Mouse (Mus musculus): ENCODE measurements around the gene Mvb12b. TPM values are rescaled to one million over a fixed set of nuclear protein-coding genes. Genes with fewer than 3 reads are reported as not detected.

Mvb12b gene
- total RNA-seq, 2 experiments from 2014 or later = 83.9 to 86.7 TPM

- intact Hi-C loops (cut with DNase I) = no loop called here
- no peak for DNase-seq (ENCODE audit: low spot score in 2 of 2)
These were observed 19.4 kb downstream of the Mvb12b start for GRCm38 (mm10) chr2:33868322-33868721.

GRCm38 (mm10) chr2:33856746-33857145 is 31.0 kb downstream of the Mvb12b start:
- DNase-seq (ENCODE audit: low spot score in 2 of 2) = no peak

GRCm38 (mm10) chr2:33853011-33853976 is 34.5 kb downstream of the Mvb12b start:
- DNase-seq (ENCODE audit: low spot score in 2 of 2) = no peak
- intact Hi-C loops (cut with DNase I) = no loop called here

More at GRCm38 (mm10) chr2:33856746-33857145, 31.0 kb downstream of the Mvb12b start:
- intact Hi-C loops (cut with DNase I) = no loop called here

- no peak for DNase-seq (ENCODE audit: low spot score in 2 of 2)
- intact Hi-C loops (cut with DNase I) = no loop called here
These were observed 40.4 kb downstream of the Mvb12b start for GRCm38 (mm10) chr2:33847196-33847834.

- no peak for DNase-seq (ENCODE audit: low spot score in 2 of 2)
- intact Hi-C loops (cut with DNase I) = no loop called here
These were observed 41.1 kb downstream of the Mvb12b start for GRCm38 (mm10) chr2:33846635-33847034.

DNA sequence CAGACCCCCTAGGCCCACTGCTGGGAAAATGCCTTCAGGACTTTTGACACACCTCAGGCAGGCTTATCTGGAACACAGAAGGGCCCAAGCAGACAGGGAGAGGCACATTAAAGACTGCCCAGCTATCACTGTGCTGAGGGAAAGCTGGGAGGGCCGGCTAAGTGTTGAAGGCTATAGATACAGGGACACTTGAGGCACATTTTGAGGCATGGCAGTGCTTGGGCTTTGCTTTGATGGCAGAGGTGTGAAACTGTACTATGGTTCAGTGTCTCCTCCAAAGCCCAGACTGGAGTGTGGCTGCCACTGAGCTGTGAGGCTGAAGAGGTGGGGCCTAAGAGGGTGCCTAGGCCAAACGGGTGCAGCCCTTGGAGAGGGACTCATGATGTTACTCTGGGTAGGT is 44.1 kb downstream of the Mvb12b start:
- intact Hi-C loops (cut with DNase I) = no loop called here
- no peak for DNase-seq (ENCODE audit: low spot score in 2 of 2)

- no peak for DNase-seq (ENCODE audit: low spot score in 2 of 2)
- intact Hi-C loops (cut with DNase I) = no loop called here
These were observed 44.7 kb downstream of the Mvb12b start for GRCm38 (mm10) chr2:33842983-33843577.

- intact Hi-C loops (cut with DNase I) = no loop called here
These were observed 45.8 kb downstream of the Mvb12b start for GRCm38 (mm10) chr2:33841980-33842379.

GRCm38 (mm10) chr2:33840483-33840882 is 47.3 kb downstream of the Mvb12b start:
- intact Hi-C loops (cut with DNase I) = no loop called here
- no peak for DNase-seq (ENCODE audit: low spot score in 2 of 2)

More at GRCm38 (mm10) chr2:33841980-33842379, 45.8 kb downstream of the Mvb12b start:
- no peak for DNase-seq (ENCODE audit: low spot score in 2 of 2)

DNA sequence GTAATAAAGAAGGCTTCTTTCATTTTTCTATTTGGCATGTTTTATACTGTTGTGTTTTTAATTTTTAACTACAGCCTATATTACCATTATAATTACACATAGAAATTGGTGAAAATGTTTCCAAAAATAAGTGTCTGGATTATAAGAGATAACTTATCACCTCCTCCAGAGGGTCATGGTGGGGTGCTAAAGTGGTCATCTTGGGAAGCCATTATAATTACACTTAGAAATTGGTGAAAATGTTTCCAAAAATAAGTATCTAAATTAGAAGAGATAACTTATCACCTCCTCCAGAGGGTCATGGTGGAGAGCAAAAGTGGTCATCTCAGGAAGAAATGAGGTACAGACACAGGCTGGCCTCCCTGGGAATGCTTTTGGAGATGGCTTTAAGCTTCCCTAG is 48.5 kb downstream of the Mvb12b start:
- intact Hi-C loops (cut with DNase I) = no loop called here
- DNase-seq (ENCODE audit: low spot score in 2 of 2) = no peak

DNA sequence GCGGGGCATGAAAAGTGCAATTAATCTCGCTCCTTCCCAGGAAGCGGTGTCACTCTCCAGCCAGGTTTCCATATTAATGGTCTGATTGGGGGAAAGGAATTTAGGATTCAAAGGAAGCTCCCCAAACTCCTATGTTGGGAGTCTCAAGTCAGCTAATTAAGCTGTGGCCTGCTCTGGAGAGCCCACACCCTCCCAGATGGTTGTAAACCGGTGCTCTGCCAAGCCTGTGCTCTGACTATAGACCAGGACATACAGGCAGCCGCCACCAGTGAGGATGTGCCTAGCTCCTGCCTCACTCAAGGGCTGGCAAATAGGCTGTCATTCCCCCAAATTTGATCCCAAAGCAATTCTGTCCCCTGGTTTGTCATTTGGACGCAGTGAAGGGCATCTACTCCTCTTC is 50.4 kb downstream of the Mvb12b start:
- intact Hi-C loops (cut with DNase I) = no loop called here

GRCm38 (mm10) chr2:33836660-33837213 is 51.0 kb downstream of the Mvb12b start:
- intact Hi-C loops (cut with DNase I) = no loop called here
- no peak for DNase-seq (ENCODE audit: low spot score in 2 of 2)

More for the DNA sequence above, 50.4 kb downstream of the Mvb12b start:
- DNase-seq (ENCODE audit: low spot score in 2 of 2) = no peak

- peak in 1 of 2 experiments; percentile 66 for DNase-seq (ENCODE audit: low spot score in 2 of 2)
- intact Hi-C loops (cut with DNase I) = no loop called here
These were observed 52.7 kb downstream of the Mvb12b start for GRCm38 (mm10) chr2:33835038-33835437.

- DNase-seq (ENCODE audit: low spot score in 2 of 2) = no peak
- intact Hi-C loops (cut with DNase I) = no loop called here
These were observed 53.8 kb downstream of the Mvb12b start for GRCm38 (mm10) chr2:33833902-33834301.

DNA sequence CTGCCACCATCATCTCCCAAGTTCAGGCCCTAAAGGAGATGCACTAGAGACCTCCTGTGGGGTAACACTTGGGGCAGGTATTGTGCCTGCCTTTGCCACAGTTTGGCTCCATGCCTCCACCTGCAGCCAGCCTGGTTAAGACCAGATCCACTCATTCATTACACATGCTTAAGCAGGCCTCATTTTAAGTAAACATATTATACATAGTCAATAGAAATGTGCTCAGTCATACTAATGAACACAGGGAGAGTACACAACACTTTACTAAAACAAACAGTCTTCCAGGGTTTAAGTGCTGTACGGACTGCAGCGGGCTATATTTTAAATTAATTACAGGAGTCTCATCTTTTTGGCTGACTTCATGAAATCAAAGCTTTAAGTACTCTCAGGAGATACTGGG is 57.9 kb downstream of the Mvb12b start:
- intact Hi-C loops (cut with DNase I) = no loop called here
- DNase-seq (ENCODE audit: low spot score in 2 of 2) = no peak

- no peak for DNase-seq (ENCODE audit: low spot score in 2 of 2)
- intact Hi-C loops (cut with DNase I) = no loop called here
These were observed 61.0 kb downstream of the Mvb12b start for GRCm38 (mm10) chr2:33826777-33827176.

GRCm38 (mm10) chr2:33824935-33825514 is 62.7 kb downstream of the Mvb12b start:
- intact Hi-C loops (cut with DNase I) = loop anchor here (5.0 kb wide), 3 partner anchors 52 to 817 kb away; no protein-coding TSS in a partner anchor

DNA sequence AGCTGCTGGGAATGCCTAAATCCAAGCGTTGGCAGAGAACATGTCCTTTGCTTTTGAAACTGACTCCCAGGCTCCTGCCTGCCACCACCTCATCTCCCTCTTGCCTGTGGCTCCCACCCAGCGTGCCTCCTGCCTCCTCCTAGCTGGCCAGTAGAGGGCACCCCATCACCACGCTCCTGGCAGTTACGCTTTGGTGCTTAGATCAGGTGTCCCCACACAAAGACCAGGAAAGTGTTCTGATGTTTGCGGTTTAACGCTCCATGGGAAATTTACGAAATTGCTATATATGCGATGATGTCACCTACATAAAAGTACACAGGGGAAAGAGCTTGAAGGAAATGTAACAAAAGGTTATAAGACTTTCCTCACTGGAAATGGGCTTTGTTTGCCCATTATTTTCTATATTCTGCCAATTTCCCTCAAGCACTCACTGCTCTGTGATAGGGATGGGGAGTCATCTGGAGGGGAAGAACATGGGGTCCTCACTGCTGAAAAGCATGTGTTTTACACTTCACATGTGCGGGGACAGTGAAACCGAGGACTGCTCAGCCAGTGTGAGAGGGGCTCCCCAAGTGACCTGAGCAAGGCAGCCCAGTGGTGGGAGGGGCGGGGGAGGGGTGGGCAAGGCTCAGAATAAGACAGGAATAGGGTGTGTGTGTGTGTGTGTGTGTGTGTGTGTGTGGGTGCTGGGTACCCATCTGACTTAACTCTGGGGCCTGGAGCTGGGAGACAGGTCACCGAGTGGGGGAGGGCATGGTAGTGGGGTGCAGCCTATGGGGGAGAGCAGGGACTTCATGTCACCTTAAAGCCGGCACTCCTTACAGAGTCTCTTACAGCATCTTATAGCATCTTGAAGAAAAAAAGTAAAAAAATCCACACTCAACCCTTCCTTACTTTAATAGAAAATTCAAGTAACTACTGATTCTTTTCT is 65.8 kb downstream of the Mvb12b start:
- intact Hi-C loops (cut with DNase I) = loop anchor here (1.0 to 5.0 kb wide), 4 partner anchors 55 to 820 kb away; no protein-coding TSS in a partner anchor
- DNase-seq (ENCODE audit: low spot score in 2 of 2) = peak; percentile 82 to 87

More at GRCm38 (mm10) chr2:33824935-33825514, 62.7 kb downstream of the Mvb12b start:
- no peak for DNase-seq (ENCODE audit: low spot score in 2 of 2)

Data from left cerebral cortex, postnatal 25 days (tissue).